Mouse (Mus musculus) gastrocnemius, postnatal 10 days (tissue): ENCODE results near the gene Gm43720. TPM values are rescaled to one million over a fixed set of nuclear protein-coding genes. Genes with fewer than 3 reads are reported as not detected.
"Not testable (repeated sequence)": the region's sequence is repeated elsewhere in the genome, so short reads cannot be mapped to it uniquely, and the experiment has no call there.

ENCODE experiments used
- DNase-seq: peaks from one replicate; pipeline ENCODE4 v3.0.0; 2021; ENCODE audit warnings: mixed read lengths
- total RNA-seq, 2 experiments: library from RNA; stranded (reverse); gene quantifications; 2 replicates each; pipeline ENCODE4 v1.2.3; 2021

Gene Gm43720
- total RNA-seq, 2 experiments from 2014 or later, result 0.07 TPM; not detected in 1

GRCm38 (mm10) chr5:138262001-138262400 lies 17.8 kb downstream of the Gm43720 start:
- no peak for DNase-seq

DNA sequence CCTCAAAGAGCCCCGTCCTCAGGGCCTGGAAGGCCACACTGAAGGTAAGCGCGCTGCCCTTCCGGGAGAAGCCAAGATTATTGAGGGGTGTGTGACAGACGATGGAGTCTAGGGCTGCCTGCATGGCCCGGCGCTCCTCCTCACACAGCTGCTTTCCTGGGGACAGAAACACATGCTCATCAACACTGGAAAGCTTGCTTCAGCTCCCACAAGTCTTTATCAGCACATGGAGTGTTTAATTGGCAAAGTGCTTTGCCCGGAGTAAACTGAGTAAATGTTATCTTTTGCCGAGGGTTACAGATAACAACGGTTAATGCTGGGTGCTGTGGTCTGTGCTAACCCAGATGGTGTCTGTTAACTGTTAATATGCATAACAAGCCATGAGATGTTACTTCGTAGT lies 18.9 kb downstream of the Gm43720 start:
- no peak for DNase-seq

- no peak for DNase-seq
Measured at GRCm38 (mm10) chr5:138260051-138260450, 19.7 kb downstream of the Gm43720 start.

GRCm38 (mm10) chr5:138258993-138259392 lies 20.8 kb downstream of the Gm43720 start:
- DNase-seq, result no peak

DNA sequence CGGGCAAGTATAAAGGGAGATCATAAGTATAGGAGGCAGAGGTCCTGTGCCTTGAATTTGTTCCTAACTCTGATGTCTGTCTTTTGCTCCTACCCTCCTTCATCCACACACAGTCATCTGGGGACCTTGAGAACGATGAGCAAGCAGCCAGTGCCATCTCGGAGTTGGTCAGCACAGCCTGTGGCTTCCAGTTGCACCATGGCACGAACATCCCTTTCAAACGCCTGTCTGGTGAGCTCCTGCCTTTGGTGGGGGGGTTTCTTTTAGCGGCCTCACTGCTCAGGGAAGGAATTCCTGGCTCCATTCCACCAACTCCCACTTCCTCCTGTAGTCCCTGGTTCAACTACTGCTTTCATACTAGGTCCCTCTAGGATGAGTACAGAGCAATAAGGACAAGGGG lies 21.2 kb downstream of the Gm43720 start:
- DNase-seq, result no peak

DNA sequence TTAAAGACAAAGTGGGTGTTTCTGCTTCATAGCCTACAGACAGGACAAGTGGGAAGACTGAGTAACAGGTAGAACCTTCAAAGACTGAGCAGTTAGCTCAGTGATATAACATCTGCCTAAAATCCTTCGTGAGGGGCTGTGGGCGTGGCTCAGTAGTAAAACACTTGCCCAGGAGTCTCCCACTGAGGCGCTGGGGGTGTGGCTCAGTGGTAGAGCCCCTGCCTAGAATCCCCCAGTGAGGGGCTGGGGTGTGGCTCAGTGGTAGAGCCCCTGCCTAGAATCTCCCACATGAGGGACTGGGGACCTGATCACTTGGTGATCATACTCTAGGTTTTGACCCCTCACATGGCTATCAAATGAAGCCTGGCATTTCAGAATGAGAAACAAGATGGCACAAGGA lies 21.7 kb downstream of the Gm43720 start:
- no peak for DNase-seq

GRCm38 (mm10) chr5:138257585-138257978 lies 22.2 kb downstream of the Gm43720 start:
- no peak for DNase-seq

DNA sequence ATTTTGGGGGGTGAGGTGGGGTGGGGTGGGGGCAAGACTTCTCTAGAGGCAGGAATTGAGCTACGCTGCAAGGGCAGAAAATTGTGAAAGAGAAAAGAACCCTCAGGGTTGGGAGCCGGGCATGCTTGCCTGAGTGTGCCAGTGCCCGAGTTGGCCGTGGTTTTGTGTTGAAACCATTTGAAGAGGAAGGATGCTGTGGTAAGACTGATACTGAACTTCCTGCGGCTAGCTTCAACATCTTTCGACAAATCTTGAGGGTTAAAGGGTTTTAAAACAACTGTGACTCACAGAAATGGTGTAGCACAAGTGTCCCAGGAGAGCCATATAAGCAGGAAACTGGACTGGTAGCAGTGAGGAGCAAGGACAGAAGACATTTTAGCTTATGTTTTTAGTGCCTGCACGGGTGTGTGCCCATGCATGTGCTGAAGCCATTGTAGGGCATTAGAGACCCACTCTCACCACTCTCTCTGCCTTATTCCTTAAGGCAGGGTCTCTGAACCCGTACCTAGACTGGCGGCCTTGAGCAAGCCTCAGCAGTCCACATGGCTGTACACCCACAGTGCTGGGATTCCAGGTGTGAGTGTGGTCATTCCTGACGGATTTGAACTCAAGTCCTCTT lies 22.7 kb downstream of the Gm43720 start:
- no peak for DNase-seq

GRCm38 (mm10) chr5:138256094-138256467 lies 23.7 kb downstream of the Gm43720 start:
- no peak for DNase-seq

DNA sequence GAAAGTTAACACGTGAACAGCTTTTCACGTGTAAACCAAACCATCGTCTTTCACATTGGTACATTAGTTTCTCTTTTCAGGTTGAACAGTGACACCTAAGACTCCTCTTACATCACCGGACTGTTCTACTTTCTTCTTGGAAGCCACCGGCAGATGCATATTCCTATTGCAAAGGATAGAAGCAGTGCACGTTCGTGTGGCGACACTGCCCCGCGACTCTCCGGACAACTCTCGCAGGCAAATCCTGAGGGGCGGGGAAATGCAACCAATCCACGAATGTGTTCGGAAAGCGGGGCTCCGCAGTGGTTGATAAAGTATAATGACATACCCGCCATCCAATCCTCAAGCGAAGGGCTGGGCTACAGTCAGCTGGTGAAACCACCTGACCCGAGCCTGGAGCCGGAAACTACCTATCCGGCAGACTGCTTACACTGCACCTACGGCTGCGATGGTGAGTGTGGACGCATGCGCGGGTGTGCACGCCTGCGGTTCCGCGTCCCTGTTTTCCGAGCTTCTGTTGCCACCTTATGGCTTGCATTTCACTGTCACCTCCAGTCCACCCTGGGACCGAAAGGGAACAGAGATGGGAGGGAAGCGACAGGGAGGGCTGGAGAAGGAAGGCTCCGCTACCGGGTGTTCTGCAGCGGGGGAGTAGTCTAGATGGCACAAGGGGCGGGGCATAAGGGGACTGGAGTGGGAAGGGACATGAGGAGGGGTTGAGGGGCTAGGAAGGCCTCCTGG lies 24.2 kb downstream of the Gm43720 start, which contains the start of gene Lamtor4:
Gene Lamtor4, plus strand, starts transcription at position 130 of the 741 bp plus-strand sequence.
- DNase-seq, result peak; percentile 84

DNA sequence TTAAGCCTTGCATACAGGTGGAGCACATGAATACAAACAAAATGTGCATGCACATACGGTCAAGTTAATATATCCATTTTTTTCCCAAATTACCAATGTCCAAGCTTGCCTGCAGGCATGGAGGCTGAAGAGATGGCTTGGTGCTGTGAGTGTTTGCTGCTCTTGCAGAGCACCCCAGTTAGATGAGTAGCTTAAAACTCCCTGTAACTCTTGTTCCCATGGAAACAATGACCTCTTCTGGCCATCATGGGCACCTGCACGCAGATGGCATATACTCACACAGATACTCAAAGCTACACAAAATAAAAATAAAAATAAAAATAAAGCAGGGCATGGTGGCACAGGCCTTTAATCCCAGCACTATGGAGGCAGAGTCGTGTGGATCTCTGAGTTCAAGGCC lies 26.7 kb downstream of the Gm43720 start:
- DNase-seq, result no peak

DNA sequence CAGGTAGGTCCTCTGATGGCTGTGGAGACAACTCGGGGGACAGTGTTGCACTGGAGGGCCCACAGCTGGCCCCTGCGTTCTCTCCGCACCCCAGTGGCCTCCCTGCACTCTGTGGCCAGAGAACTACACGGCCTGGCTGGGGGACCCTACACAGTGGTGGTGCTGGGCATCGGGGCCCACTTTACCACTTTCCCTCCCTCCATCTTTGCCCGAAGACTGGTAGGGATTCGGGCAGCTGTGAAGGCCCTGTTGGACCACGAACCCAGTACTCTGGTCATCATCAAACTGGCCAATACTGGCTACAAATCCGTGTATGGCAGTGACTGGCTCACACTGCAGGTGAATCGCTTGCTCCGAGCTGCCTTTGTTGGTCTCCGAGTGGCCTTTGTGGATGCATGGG lies 28.6 kb downstream of the Gm43720 start:
- DNase-seq, result no peak

DNA sequence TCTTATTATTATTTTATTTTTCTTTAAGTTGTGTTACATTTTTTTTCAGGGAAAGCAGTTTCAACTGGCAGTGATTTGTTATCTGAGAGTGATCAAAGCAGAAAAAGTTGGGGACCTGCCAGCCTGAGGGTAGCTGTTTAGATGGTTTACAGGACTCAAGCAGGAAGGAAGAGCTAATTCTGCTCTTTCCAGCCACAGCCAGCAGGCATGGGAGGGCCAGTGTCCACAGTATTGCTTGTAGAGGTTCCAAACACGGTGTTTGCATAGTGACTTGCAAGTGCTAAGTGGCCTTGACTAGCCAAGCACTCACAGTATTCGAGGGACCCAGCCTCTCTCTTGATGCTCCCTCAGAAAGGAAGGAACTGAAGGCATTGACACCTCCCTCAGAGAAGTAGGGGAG lies 38.2 kb downstream of the Gm43720 start:
- DNase-seq, result no peak

DNA sequence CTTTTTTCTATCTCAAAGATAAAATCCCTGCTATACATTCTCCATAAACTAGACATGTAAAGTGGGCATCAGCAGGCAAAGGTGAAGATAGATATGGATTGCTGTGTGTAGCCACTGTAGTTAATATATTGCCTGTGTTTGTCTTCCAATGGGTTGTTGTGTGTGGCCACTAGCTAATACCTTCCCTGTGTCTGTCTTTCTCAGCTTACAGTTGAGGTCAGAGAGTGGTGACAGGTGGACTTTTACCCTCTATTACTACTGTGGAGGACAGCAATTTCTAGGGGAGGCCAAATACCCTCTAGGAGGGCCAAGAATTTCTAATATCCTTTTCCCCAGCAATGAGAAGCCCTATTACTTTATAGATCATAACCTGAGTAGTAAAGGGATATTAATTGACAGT lies 45.5 kb downstream of the Gm43720 start:
- no peak for DNase-seq

GRCm38 (mm10) chr5:138233778-138234177 lies 46.0 kb downstream of the Gm43720 start:
- DNase-seq, result no peak

DNA sequence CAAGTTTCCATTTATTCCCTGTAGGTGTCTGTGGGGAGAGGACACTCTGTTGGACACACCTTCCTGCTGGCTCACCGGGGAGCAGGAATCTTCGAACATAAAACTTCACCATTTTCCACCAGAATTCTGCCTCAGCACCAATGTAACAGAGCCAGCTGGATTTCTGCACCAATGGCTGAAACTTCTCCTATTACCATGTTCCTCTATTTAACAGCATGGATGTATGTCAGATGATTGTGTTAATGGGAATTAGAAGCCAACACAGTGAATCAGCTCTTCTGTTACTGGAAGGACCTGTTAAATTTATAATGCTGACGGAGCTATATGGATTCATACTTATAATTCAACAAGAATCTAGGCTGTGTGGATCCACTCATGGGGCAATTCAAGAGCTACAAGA lies 50.2 kb downstream of the Gm43720 start:
- no peak for DNase-seq

DNA sequence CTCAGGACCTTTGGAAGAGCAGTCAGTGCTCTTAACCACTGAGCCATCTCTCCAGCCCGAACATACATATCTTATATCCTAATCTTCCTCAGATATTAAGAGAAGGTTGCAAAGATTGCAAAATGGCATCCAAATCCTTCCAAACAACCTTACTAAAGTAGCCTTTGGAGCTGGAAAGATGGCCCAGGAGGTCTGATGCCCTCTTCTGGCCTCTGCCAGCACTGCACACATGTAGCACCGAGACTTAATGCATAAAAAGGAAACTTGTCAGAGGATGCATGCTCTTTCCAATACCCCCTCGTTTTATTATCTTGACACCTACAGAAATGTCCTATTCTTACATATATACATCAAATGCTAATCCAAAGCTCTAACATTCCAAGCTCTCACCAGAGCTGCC lies 51.7 kb downstream of the Gm43720 start:
- peak; percentile 24 for DNase-seq

DNA sequence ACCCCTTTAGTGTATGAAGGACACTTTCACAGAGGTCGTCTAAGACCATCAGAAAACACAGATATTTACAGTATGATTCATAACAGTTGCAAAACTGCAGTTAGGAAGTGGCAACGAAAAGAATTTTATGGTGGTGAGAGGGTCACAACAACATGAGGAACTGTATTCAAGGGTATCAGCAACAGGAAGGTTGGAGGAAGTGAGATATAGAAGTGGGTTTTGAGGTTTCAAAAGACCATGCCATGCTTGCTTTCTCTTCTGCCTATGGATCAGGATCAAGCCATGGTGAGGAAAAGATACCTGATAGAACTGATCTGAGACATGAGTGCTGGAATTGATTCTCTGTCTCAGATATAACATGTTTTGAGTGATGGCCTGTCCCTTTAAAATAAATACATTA lies 52.4 kb downstream of the Gm43720 start:
- no peak for DNase-seq

GRCm38 (mm10) chr5:138226491-138226890 lies 53.3 kb downstream of the Gm43720 start:
- DNase-seq, result no peak

DNA sequence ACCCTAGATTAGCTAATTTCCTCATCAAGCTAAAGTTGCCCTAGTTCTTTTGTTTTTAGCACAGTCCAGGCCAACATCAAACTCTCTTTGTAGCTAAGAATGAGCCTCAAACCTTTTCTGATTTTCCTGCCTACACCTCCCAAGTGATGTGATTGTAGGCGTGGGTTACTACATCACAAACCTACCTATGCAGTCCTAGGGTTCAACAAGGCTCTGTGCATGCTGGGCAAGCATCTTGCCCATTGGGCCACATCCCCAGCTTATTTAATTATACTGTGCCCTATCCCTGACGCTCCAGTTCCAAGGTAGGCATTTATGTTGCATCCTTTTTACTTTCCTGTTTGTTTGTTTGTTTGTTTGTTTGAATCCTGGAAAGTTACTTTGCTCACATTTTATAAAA lies 54.1 kb downstream of the Gm43720 start, which contains the start of gene Nxpe5:
Gene Nxpe5, plus strand, starts transcription at position 199 of the 400 bp plus-strand sequence.
- no peak for DNase-seq

- no peak for DNase-seq
Measured at GRCm38 (mm10) chr5:138223287-138223686, 56.5 kb downstream of the Gm43720 start.

DNA sequence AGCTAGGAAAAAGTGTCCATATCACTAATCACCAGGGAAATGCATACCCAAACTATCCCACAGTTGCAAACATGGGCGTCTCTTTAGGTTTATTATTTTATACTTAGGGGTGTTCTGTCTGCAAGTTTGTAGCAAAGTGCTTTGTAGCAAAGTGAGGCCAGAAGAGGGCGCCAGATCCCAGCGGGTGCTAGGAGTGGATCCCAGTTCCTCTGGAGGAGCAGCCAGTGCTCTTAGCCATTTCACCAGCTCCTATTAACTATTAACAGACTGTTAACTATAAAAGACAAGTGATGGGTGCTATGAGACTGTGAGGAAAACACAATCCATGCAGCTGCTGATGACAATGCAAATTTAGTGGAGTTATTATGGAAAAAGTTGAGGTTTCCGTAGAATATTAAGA lies 57.6 kb downstream of the Gm43720 start:
- DNase-seq, result peak; percentile 91

DNA sequence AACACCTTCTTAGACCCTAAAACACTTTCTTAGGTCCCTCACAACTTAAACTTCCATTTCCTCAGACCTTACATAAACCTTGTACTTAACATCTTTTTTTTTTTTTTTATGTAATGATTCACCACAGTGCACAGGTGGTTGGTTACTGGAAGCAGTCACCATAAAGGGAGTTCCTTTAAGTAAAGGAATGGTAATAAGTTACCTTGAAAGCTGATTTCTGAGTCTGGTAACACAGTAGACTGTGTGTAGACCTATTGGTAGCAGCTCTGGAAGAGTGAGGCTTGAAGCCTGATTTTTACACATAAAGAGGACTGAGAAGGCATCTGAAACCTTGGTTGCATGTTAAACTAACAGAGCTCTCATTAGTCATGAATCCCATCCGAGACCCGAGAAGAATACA lies 59.9 kb downstream of the Gm43720 start:
- no peak for DNase-seq

DNA sequence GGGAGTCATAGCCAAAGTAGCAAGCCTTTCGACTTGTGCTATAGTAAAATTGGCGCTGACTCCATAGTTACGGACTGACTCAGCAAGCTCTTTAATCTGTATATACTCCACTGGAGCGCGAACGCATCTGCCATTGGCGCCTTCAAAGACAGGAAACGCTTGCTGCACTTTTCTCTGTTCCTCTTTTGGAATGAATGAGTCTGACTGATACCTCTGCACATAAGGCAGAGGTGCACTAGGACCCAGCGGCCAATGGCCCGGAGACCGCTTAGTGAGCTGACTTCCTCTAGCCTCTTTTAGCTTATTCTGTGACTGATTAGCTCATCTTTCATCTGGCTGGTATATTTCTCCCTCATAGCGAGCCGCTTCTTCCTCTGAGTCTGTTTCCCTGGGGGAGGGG lies 63.1 kb downstream of the Gm43720 start:
- DNase-seq, result not testable (repeated sequence)
